Mouse (Mus musculus) spleen, postnatal 10 days (tissue): Measurements from ENCODE around the gene Dcun1d4.

Source experiments
- DNase-seq, 2 experiments: peaks; one replicate each; pipeline ENCODE4 v3.0.0; 2021 to 2022; ENCODE audit warnings: low spot score in 2 of 2

Dcun1d4 gene

DNA sequence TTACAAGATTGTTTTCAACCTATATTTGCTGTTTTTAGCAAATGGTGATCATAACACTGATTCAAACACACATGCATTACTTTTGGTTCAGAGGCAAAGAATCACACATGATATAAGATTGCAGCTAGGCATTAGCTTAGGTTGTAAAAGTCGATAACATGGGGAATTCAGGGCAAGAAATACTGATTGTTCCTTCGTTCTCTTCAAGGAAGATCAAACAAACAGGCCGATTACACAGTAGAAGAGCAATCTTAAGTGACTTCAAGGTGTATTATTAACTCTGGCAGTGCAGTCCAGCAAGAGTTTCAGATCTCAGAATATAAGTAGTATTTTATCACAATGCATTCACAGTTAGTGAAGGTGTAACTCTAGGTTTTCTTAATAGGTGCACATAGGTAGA, 106.3 kb downstream of the Dcun1d4 start:
- DNase-seq, result no peak

DNA sequence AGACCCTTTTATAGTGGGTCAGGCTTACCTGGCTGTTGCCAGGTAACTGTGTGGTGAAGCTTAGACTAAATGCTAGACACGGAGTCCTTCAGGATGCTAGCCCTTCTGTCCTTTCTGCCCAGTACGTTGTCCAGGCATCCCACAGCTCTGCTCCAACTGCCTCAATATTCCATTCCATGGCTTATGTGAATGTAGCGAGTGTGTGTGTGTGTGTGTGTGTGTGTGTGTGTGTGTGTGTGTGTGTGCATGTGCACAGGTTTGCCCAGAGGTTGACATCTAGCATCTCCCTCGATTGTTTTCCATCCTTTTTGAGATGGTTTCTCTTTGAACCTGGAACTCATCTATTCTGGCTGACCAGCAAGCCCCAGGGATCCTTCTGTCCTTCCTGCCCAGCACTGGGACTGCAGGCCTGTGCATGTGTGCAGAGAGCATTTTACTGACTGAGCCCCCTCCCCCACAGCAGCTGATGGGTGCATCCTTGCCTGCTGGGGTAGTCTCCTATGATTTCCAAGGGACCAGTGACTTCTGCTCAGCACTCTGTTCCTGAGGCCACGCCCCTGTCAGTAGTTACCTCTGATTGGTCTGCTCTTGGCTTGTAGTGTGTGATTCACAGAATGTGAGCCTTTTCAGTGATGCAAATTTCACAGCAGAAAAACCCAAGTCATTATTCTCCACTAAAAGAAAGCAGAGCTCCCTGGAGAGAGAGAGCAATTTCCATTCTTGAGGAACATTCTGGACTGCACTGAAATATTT, 118.3 kb downstream of the Dcun1d4 start:
- DNase-seq, result no peak

DNA sequence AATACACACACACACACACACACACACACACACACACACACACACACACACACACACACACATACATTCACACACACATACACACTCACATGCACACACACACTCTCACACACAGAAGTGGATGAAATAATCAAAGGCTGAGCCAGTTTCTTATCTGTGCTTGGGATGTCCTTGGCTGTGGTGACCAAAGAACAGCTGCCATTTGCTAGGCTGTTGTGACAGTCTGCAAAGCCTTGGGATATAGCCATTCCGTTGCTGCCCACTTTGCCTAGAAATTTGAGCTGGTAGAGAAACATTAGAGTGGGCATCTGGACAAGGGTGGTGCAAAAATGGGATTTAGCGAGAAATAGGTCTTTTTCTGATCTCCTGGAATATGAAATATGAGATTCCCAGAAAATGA, 119.2 kb downstream of the Dcun1d4 start:
- DNase-seq, result no peak

DNA sequence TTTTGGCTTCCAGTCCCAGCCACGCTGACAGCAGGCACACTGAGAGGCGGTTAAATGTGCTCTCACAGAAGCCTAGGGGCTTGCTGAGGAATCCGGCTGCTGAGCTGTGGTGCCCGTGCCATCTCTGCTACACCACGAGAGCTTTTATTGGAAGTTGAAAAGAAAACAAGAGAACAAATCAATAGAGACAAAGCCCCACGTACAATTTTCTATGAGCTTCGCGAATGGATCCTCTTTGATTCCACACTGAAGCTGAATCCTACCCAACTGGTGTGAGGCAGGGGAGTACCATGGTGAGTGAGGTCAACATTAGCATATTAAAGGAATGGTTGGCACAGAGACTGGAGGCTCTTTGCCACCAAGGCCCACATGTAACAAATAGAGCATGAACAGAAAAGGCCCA, 120.6 kb downstream of the Dcun1d4 start:
- no peak for DNase-seq

DNA sequence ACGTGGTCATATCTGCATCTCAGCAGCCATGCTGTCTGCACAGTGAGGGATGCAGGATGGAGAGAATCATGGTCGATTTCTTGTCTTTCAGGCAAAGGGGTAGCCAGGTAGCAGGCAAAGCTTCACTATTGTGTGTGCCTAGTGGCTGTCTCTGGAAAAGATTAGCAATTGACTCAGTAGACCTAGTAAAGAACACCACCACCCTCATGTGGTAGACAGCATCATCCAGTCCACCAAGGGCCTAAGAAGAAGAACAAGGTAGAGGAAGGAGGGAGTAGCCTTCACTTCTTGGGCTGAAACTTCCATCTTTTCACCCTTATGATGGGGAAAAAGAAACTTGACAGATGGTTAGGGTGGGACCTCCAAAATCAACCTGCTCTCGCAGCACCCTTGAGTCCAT, 122.1 kb downstream of the Dcun1d4 start:
- DNase-seq, result no peak

DNA sequence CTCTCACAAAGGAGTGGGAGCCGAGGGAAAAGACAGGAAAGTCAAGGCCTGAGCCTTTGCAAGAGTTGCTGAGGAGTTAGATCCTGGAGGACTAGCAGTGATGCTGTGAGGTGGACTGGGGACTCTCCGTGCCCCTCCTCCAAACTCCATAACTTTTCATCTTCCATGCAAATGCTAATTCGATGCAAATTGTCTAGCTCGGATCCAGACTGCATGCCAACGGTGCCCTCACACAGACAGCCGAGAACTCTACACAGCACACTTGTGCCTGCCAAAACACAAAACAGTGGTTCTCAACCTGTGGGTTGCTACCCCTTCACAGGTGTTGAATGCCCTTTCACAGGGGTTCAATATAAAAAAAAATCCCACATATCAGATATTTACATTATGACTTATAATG, 123.7 kb downstream of the Dcun1d4 start:
- no peak for DNase-seq

DNA sequence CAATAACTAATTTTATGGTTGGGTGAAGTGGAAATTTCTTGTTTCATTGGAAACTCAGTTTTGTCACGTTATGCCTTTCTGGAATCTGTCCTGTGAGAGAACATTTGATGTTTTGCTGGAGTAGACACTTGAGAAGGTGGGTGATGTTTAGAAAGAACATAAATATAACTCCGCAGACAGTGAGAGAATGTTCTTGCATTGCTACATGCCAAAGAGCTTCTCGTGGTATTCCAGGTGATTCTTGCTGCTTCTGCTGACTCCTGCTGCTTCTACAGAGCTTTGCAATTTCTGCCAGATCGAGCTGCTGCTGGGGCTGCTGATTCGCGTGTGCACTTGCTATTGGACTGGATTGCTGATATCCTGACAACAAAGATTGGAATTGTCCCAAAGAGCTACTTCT, 124.2 kb downstream of the Dcun1d4 start:
- DNase-seq, result no peak
